ENCODE assay signal across 8 mouse cellular contexts in genomic region chr17:80127331-80128251, GRCm38 (mm10). TPM values are rescaled to one million over a fixed set of nuclear protein-coding genes. Genes with fewer than 3 reads are reported as not detected.
DNase-seq lines count a peak whose midpoint lies in the region; ATAC-seq and TF ChIP-seq lines count a peak whose summit lies in the region.

TSS of gene Galm (plus strand) at chr17:80127471.

- peak; percentile 75 for DNase-seq in R1 (ENCODE audit: low read depth, low spot score)
- DNase-seq in cerebellum, adult 9-11 months = peak; percentile 46
- peak; percentile 61 for DNase-seq in hindbrain, embryonic 11.5 days (ENCODE audit: low spot score)
- DNase-seq in layer of hippocampus, adult 9-10 months (ENCODE audit: low spot score) = peak; percentile 39
- DNase-seq in lung, postnatal 0 days (ENCODE audit: low spot score) = peak; percentile 84
- peak; percentile 31 for DNase-seq in ovary, postnatal 10 days (ENCODE audit: low spot score)
- DNase-seq in thymus, postnatal 4 days = peak; percentile 74

- no peak for TF ChIP-seq CTCF in lung, postnatal 0 days (IDR thresholded peaks at IDR 0.05)

- no peaks in the 10 kb centered on the region for H3K4me1 ChIP-seq in hindbrain, embryonic 11.5 days (replicated peaks; ENCODE audit: control insufficient read depth, insufficient read depth, low read length)
- no peaks in the 10 kb centered on the region; the same call in 1 of the 2 replicates for H3K4me1 ChIP-seq in lung, postnatal 0 days (ENCODE audit: insufficient read depth, low read depth, low read length)

- H3K4me3 ChIP-seq in hindbrain, embryonic 11.5 days (ENCODE audit: low read depth, low read length) = peak within 1 kb of the TSS; percentile 47
- peak within 1 kb of the TSS; percentile 44 for H3K4me3 ChIP-seq in lung, postnatal 0 days (ENCODE audit: low read depth, low read length)

- ATAC-seq in frontal cortex, adult (ENCODE audit: low TSS enrichment) = peak; percentile 80
- peak; percentile 81 for ATAC-seq in hindbrain, embryonic 11.5 days (ENCODE audit: low FRiP score)
- peak; percentile 82 for ATAC-seq in lung, postnatal 0 days

- no peak for TF ChIP-seq EP300 in lung, postnatal 0 days (IDR thresholded peaks at IDR 0.05)

- 7% methylated on average over 30 of the region's 30 CpGs for WGBS in hindbrain, embryonic 11.5 days
- WGBS in lung, postnatal 0 days = 3% methylated on average over 30 of the region's 30 CpGs

- no peaks in the 10 kb centered on the region for H3K27me3 ChIP-seq in hindbrain, embryonic 11.5 days (ENCODE audit: control insufficient read depth, insufficient read depth, low read length)
- no peaks in the 10 kb centered on the region for H3K27me3 ChIP-seq in lung, postnatal 0 days (replicated peaks; ENCODE audit: insufficient read depth, low read length)

- peak within 1 kb of the TSS; percentile 55 for H3K9ac ChIP-seq in hindbrain, embryonic 11.5 days (ENCODE audit: low read depth, low read length)
- peak within 1 kb of the TSS; percentile 48; the same call in 1 of the 2 replicates for H3K9ac ChIP-seq in lung, postnatal 0 days (replicated peaks; ENCODE audit: low read depth)

- H3K27ac ChIP-seq in hindbrain, embryonic 11.5 days (ENCODE audit: low read depth, low read length) = no peak within 1 kb of the TSS
- H3K27ac ChIP-seq in lung, postnatal 0 days (ENCODE audit: low read length) = peak within 1 kb of the TSS; percentile 71

- no peaks in the 10 kb centered on the region for H3K9me3 ChIP-seq in hindbrain, embryonic 11.5 days (ENCODE audit: control insufficient read depth, low read length)
- no peaks in the 10 kb centered on the region for H3K9me3 ChIP-seq in lung, postnatal 0 days (ENCODE audit: low read length)

- H3K4me2 ChIP-seq in hindbrain, embryonic 11.5 days (replicated peaks; ENCODE audit: low read depth, low read length) = peak within 1 kb of the TSS; percentile 66
- H3K4me2 ChIP-seq in lung, postnatal 0 days (replicated peaks; ENCODE audit: low read depth, low read length) = peak within 1 kb of the TSS; percentile 66

- no peaks in the 10 kb centered on the region for H3K36me3 ChIP-seq in hindbrain, embryonic 11.5 days (ENCODE audit: control insufficient read depth, insufficient read depth, low read length)
- H3K36me3 ChIP-seq in lung, postnatal 0 days (ENCODE audit: insufficient read depth, low read length) = no peaks in the 10 kb centered on the region

RNA-seq across cellular contexts. Expression of gene Galm, which starts in this region (rescaled TPM):
- 7.8 and 9.1 TPM in 2 replicates for polyA plus RNA-seq in hindbrain, embryonic 11.5 days (2014; fragmentation: Nextera tagmentation; extraction: Ambion mirVana)
- 7.5 and 8.6 TPM in 2 replicates for polyA plus RNA-seq in lung, postnatal 0 days (2015; fragmentation: Nextera tagmentation; extraction: Ambion mirVana)

Comparison
In these comparisons a context has a peak if more than half of its experiments do, and no peak if none do; other contexts are left out.
1. DNase-seq: peak in every context shown above with its lines; median percentile 84 in lung, postnatal 0 days; 75 in R1; 74 in thymus, postnatal 4 days; 61 in hindbrain, embryonic 11.5 days; 46 in cerebellum, adult 9-11 months; 39 in layer of hippocampus, adult 9-10 months; 31 in ovary, postnatal 10 days.